Comparison of ENCODE assay signal across 20 mouse cellular contexts in genomic region chr5:101858891-101859436, GRCm38 (mm10).
DNase-seq lines count a peak whose midpoint lies in the region; ATAC-seq and TF ChIP-seq lines count a peak whose summit lies in the region.
"Had no signal": no experiment of that assay in that cellular context is flagged by ENCODE, and none has a peak within 500 bp of the region (broad histone marks: within the 10 kb centered on the region; RNA-seq: fewer than 3 reads in every experiment).

No protein-coding gene starts in this region.

- H3K27ac ChIP-seq in kidney, embryonic 14.5 days (ENCODE audit: low read depth, low read length) = peak overlapping the region; percentile 83
- H3K27ac ChIP-seq in left cerebral cortex, adult 2 months = no peak overlapping the region
- H3K27ac ChIP-seq: embryonic facial prominence, embryonic 15.5 days; forebrain, embryonic 10.5 days; heart, embryonic 13.5 days; hindbrain, embryonic 12.5 days had no signal

- H3K36me3 ChIP-seq in kidney, embryonic 14.5 days (ENCODE audit: control insufficient read depth, insufficient read depth, low read length) = peaks cover 71% of the 10 kb centered on the region

- no peak overlapping the region for H3K4me3 ChIP-seq in kidney, embryonic 14.5 days (ENCODE audit: low read length)
- no peak overlapping the region for H3K4me3 ChIP-seq in left cerebral cortex, adult 2 months
- H3K4me3 ChIP-seq: embryonic facial prominence, embryonic 15.5 days; erythroblast, embryonic 14.5 days; forebrain, embryonic 10.5 days; heart, embryonic 13.5 days; hindbrain, embryonic 12.5 days had no signal

- H3K27me3 ChIP-seq in kidney, embryonic 14.5 days (ENCODE audit: control insufficient read depth, insufficient read depth, low read length) = no peaks in the 10 kb centered on the region
- H3K27me3 ChIP-seq: embryonic facial prominence, embryonic 15.5 days; heart, embryonic 13.5 days; hindbrain, embryonic 12.5 days had no signal

- H3K9me3 ChIP-seq in kidney, embryonic 14.5 days (ENCODE audit: control insufficient read depth, low read length) = no peaks in the 10 kb centered on the region
- H3K9me3 ChIP-seq: embryonic facial prominence, embryonic 15.5 days; forebrain, embryonic 10.5 days; heart, embryonic 13.5 days; hindbrain, embryonic 12.5 days had no signal

- H3K4me2 ChIP-seq in kidney, embryonic 14.5 days (replicated peaks; ENCODE audit: low read depth, low read length) = no peak overlapping the region
- H3K4me2 ChIP-seq: embryonic facial prominence, embryonic 15.5 days; heart, embryonic 13.5 days; hindbrain, embryonic 12.5 days had no signal

- ATAC-seq in kidney, embryonic 14.5 days (ENCODE audit: low FRiP score, low TSS enrichment) = 0 out of 2 replicates have a peak, but pooled peaks have one; percentile 37
- ATAC-seq: forebrain, embryonic 16.5 days had no signal

- WGBS in kidney, embryonic 14.5 days = 60% methylated on average over 10 of the region's 10 CpGs

- H3K4me1 ChIP-seq in kidney, embryonic 14.5 days (ENCODE audit: control insufficient read depth, insufficient read depth, low read length) = no peaks in the 10 kb centered on the region
- H3K4me1 ChIP-seq: embryonic facial prominence, embryonic 15.5 days; forebrain, embryonic 10.5 days; heart, embryonic 13.5 days; hindbrain, embryonic 12.5 days had no signal

- no peak for TF ChIP-seq CTCF in left cerebral cortex, adult 2 months (IDR thresholded peaks at IDR 0.05)

- peak; percentile 66 for DNase-seq in kidney, adult 11 months
- no peak for DNase-seq in kidney, postnatal 25 days
- DNase-seq in kidney, adult 8-10 months = peak; percentile 47 to 70
- DNase-seq in kidney, postnatal 14 days = peak; percentile 56
- DNase-seq in gastrocnemius, postnatal 36 days = no peak
- no peak for DNase-seq in left cerebral cortex, adult 2 months (ENCODE audit: extremely low spot score in 1 of 2, low spot score in 2 of 2)
- DNase-seq: adrenal gland, adult 2 months; adrenal gland, postnatal 36 days; cerebellum, adult 8-10 months; cerebellum, postnatal 14 days; embryo, embryonic 11 days; gastrocnemius, postnatal 14 days; heart, postnatal 36 days had no signal

- intact Hi-C loops in gastrocnemius, postnatal 36 days (cut with DNase I) = no loop called here
- intact Hi-C loops in left cerebral cortex, adult 2 months (cut with DNase I) = no loop called here

- no peak overlapping the region for H3K9ac ChIP-seq in kidney, embryonic 14.5 days (ENCODE audit: low read depth, low read length)
- H3K9ac ChIP-seq: embryonic facial prominence, embryonic 15.5 days; heart, embryonic 13.5 days; hindbrain, embryonic 12.5 days had no signal

Comparison
In these comparisons a context has a peak if more than half of its experiments do, and no peak if none do; other contexts are left out.
1. DNase-seq: peak in kidney, adult 11 months (single experiment), kidney, adult 8-10 months (2 of 2) and kidney, postnatal 14 days (single experiment); none in kidney, postnatal 25 days (0 of 2), gastrocnemius, postnatal 36 days (0 of 2) and left cerebral cortex, adult 2 months (0 of 2).